20 mouse cellular contexts compared by ENCODE assay signal in the genomic region with DNA sequence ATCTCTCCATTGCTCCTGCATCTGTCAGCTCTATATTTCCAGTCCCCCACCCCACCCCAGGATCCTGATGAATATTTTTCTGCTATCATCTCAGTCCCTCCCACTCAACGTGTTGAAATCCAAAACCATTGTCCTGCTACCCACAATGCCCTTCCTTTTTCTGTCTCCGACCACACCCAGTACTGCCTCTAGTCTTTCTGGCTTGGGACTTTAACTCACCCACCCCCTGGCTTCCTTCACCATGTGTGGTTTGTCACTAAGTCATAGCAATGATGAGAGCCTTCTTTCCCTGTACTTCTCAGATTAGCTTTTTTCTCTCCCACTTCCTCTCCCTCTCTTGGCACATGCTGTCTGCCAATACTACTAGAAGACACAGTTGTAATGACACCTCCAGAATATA.
"Had no signal": no experiment of that assay in that cellular context is flagged by ENCODE, and none has a peak within 500 bp of the region (broad histone marks: within the 10 kb centered on the region; RNA-seq: fewer than 3 reads in every experiment).

No protein-coding gene starts in this region.

- H3K9me3 ChIP-seq: kidney, embryonic 15.5 days; liver, embryonic 13.5 days; lung, embryonic 15.5 days; megakaryocyte, embryonic 14.5 days; midbrain, embryonic 10.5 days; midbrain, embryonic 13.5 days; neural tube, embryonic 13.5 days; stomach, embryonic 15.5 days had no signal

- H3K4me3 ChIP-seq: kidney, embryonic 15.5 days; left cerebral cortex, adult 2 months; liver, embryonic 13.5 days; lung, embryonic 15.5 days; megakaryocyte, embryonic 14.5 days; midbrain, embryonic 10.5 days; midbrain, embryonic 13.5 days; neural tube, embryonic 13.5 days; stomach, embryonic 15.5 days had no signal

- ATAC-seq: inflammation-experienced regulatory T-cells, adult 6 months; intestine, postnatal 0 days; midbrain, embryonic 13.5 days; midbrain, embryonic 16.5 days had no signal

- H3K27me3 ChIP-seq: kidney, embryonic 15.5 days; liver, embryonic 13.5 days; lung, embryonic 15.5 days; midbrain, embryonic 13.5 days; neural tube, embryonic 13.5 days; stomach, embryonic 15.5 days had no signal

- H3K4me1 ChIP-seq: kidney, embryonic 15.5 days; liver, embryonic 13.5 days; lung, embryonic 15.5 days; midbrain, embryonic 10.5 days; neural tube, embryonic 13.5 days; stomach, embryonic 15.5 days had no signal

- H3K27ac ChIP-seq: kidney, embryonic 15.5 days; left cerebral cortex, adult 2 months; liver, embryonic 13.5 days; lung, embryonic 15.5 days; midbrain, embryonic 10.5 days; midbrain, embryonic 13.5 days; neural tube, embryonic 13.5 days; stomach, embryonic 15.5 days had no signal

- H3K36me3 ChIP-seq: kidney, embryonic 15.5 days; liver, embryonic 13.5 days; lung, embryonic 15.5 days; midbrain, embryonic 10.5 days; midbrain, embryonic 13.5 days; neural tube, embryonic 13.5 days; stomach, embryonic 15.5 days had no signal

- H3K9ac ChIP-seq: kidney, embryonic 15.5 days; liver, embryonic 13.5 days; lung, embryonic 15.5 days; midbrain, embryonic 13.5 days; neural tube, embryonic 13.5 days; stomach, embryonic 15.5 days had no signal

- H3K4me2 ChIP-seq: kidney, embryonic 15.5 days; liver, embryonic 13.5 days; lung, embryonic 15.5 days; midbrain, embryonic 13.5 days; neural tube, embryonic 13.5 days; stomach, embryonic 15.5 days had no signal

- DNase-seq: kidney, adult 2 months; kidney, postnatal 10 days; kidney, postnatal 36 days; layer of hippocampus, postnatal 36 days; liver, embryonic 13.5 days; retina, postnatal 1 day; right cerebral cortex, postnatal 25 days; spleen, adult 18-20 months; thymus, postnatal 25 days had no signal
